Mouse (Mus musculus) cerebellum, adult 11 months (tissue): ENCODE measurements around the gene Nufip1.
A peak's percentile ranks its signal among the peaks of the same experiment; 100 is the strongest.
"Not testable (repeated sequence)": the region's sequence is repeated elsewhere in the genome, so short reads cannot be mapped to it uniquely, and the experiment has no call there.

ENCODE experiments used
- DNase-seq: peaks from one replicate; pipeline ENCODE4 v3.0.0; 2022

Nufip1 gene

DNA sequence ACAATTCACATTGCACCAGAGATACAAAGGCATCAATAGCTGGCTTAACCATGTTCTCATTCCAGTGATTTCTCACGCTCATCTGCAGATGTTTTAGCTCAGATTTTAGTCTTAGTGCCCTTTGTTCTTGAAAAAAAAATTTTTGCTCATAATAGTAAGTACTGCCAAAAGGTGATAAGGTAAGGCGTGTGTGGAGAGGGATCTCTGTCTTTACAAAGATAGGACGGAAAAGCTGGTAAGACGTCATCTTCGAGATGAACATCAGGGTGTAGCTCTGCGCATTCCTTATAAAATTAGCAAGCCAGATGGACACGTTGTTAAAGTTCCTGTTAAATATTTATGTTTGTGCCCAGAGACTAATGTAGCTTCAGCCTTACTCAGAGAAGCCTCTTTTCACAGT is 35.2 kb downstream of the Nufip1 start:
- no peak for DNase-seq

DNA sequence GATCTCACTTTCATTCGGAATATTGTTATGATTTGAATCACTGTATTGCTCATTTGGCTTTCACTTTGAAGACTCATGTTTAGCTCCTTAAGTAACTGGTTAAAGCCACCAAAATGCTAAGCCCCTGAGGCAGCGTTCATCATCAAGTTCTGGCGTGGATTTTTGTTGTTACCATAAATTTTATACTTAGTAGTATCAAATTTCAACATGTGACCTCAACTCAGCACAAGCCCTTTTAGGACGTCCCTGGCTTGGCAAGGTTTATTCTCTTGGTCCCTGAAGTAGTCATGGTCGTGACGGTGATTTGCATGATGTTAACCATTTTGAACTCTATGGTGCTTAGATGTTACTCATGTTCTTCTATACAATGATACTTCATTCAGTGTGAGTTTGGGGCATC is 36.4 kb downstream of the Nufip1 start:
- no peak for DNase-seq

DNA sequence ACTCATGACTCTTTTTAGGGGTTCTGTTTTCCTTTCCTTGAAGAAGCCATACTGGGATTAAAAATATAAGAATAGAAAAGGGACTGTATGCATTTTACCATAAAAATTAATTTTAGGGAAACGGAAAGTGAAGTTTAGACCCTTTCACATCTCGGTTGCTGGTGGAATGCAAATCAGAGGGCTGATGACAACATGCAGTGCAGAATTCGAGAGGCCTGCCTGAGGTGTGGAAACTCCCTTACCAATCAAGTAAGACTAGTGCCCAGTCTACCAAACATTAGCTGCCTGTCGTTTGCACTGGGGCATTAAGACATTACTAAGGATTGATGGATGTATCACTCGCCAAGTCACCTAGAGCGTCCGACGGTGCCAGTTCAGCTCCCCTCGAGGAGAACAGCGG is 37.6 kb downstream of the Nufip1 start:
- DNase-seq = no peak

DNA sequence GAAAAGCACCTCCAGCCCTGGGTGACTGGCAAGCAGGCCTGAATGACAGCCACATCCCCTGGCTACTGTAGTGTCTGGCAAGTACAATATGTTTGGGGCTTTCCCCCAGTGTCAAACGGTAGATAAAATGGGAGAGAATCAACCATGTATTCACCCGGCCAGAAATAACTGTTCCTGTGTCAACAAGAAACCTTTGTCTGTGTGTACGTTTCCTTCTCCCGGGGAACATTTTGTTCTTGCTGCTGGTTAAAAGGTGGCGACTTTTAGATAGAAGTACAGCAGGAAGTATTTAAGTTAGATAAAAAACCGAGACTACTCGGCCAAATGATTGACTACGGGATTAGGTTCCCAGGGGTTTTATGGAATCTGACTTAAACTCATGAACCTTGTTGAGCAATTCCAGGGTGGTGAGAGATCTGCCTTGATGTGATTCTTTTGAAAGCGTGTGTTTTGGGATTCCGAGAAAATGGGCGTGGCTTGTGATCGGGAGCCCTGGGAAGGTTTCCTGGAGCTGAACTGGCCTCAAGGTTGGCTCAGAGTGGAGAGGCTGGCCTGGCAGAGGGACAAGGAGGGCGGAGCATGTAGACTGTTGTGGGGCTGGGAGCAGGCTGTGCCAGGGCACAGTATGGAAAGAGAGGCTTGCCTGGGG is 39.0 kb downstream of the Nufip1 start:
- peak; percentile 33 for DNase-seq

DNA sequence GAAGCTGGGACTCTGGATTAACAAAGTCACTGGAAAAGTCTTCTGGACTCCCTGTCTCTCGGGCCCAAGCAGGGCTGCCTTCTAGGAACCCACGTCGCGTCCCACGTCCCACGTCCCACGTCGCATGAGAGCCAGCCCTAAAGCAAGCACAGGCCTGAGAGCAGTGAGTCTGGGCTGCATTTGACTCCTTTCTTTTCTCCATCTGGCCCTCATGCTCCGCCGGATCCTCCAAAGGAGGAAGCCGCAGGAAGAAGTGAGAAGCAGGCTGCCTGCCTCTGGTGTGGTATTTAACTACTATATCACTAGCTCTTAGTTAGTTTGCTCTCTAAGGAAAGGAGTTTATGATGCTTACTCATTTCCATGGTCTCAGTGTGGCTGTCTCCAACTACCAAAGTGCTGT is 39.8 kb downstream of the Nufip1 start:
- DNase-seq = no peak

DNA sequence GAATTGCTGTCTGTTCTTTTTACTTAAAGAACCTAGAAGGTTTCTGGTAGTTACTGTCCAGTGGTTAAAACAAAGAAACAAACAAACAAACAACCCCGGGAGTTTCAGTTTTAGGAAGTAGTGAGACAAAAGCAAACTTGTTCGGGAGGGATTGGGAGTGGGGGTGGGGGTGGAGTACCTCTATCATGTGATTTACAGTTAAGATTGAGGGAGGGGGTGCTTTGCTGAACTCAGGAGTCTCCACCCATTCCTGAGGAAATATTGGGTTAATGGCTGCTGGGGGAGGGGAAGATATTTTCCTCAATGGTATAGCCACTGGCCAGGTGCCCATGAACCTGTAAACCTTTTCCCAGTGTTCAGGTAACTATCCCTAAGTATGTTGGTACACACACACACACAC is 40.3 kb downstream of the Nufip1 start:
- no peak for DNase-seq

DNA sequence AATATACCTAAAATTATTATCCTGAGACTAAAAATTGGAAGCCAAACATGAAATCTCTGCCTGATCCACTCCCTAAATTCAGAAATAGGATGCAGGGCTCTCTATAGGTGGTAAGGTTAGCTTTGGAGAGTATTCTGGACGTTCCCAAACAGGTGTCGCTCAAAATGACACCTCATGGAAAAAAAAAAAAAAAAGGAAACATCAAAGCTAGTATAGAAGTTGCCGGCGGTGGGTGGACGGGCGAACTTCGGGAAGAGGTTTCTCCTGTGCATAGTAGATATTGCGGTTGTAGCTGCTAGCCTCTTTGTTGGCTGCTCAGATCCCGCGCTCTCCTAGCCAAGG is 41.1 kb downstream of the Nufip1 start:
- DNase-seq = no peak

DNA sequence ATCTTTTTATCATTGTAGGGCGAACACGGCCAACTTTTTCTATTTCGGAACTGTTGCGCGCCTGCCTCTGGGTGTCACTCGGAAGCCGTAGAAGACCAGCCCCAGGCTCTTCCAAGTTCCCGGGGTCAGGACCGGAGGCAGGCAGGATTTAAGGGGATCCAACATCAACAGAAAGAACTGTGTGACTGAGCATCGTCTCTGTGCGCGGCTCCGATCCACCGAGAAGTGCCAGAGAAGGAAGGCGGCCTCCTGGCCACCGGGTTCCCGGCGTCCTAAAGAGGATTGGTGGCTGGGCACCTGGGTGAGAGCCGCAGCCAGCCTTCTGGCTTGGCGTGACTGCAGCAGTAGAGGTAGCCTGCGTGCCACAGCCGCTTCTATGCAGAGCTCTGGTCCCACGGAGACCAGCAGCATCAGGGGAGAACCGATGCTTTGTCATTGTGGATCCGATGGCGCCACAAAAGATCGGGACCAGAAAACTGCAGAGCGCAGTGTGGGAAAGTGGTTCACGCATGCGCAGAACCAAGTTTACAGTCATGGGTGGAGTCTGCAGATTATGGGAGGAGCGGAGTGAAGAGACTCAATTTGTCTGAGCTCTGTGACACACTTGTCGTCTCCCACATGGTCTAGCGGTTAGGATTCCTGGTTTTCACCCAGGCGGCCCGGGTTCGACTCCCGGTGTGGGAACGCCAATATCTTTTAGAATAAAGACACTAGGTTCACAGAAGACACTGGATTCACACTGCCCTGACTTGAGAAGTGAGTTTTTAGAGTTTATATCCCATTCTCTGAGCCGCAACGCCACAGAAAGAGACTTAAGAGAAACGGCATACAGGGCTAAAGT is 41.7 kb downstream of the Nufip1 start:
- peak; percentile 95 for DNase-seq

DNA sequence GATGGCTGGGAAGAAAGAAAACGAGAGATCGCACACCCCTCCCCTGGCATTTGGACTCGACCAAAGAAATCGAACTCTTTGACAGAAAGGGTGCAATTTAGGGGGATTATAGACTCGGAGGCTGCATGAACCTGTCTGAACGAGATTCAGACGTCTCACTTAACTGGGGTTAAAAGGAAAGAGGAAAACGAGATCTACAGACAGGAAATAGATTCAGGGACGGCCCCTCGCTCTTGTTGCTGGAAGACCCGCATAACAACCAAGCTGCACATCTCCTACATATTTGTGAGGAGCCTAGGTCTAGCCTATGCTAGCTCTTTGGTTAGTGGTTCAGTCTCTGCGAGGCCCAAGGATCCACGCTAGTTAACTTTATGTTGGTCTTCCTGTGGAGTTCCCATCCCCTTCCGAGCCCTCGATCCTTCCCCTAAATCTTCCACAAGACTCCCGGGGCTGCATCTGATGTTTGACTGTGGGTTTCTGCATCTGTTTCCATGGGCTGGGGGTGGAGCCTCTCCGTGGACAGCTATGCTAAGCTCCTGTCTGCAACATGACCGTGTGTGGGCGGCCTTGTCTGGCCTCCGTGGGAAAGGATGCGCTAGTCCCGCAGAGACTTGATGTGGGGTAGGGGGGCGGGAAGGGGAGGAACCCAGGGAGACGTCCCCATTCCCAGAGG is 42.4 kb downstream of the Nufip1 start:
- no peak for DNase-seq

DNA sequence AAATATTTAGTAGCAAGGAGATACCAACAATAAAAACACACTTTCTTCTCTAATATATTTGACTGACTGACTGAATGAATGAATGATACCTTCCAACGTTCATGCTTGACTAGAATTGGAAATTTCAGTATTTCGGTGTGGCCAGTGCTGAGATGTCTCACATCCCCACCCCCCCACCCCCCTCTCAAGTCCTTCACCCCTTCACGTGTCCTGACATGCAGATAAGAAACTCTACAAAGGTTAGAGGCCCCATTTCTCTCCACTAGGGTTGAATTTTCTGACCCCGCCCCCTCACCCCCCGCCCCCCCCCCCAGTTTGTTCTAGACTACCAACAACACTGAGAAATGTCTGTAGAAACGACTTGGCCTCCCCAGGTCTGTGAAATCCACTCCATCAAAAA is 43.1 kb downstream of the Nufip1 start:
- no peak for DNase-seq

DNA sequence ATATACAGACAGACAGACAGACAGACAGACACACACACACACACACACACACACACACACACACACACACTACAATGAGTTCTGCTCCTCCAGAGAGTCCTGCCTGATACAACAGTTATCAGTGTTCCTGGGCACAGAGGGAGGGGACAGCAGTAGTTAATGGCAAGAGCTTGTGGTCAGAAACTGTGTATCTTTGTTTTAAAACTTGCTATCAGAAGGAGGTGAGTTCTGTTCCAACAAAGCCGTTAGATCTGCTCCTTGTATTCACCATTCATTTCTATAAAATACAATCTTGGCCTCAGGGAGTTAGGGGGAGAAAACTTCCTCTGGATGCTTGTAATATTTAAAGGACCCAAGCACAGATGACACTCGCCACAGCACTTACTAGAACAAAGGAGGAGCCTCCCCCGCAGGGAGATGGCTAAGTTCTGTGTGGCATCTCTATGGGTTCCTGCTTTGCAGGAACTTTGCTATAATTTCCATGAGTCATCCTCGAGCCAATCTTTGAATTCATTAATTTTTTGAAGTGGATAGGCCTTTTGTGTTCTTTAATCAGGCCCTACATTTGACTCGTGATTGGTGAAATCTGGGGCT is 47.6 kb downstream of the Nufip1 start:
- DNase-seq = no peak

DNA sequence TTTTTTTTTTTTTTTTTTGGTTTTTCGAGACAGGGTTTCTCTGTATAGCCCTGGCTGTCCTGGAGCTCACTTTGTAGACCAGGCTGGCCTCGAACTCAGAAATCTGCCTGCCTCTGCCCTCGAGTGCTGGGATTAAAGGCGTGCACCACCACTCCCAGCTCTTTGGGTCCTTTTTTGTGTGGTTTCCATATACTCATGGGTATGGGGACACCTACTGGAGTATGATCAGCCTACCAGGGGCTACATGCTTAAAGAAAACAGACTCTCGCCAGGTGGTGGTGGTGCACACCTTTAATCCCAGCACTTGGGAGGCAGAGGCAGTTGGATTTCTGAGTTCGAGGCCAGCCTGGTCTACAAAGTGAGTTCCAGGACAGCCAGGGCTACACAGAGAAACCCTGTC is 49.9 kb downstream of the Nufip1 start:
- DNase-seq = not testable (repeated sequence)

DNA sequence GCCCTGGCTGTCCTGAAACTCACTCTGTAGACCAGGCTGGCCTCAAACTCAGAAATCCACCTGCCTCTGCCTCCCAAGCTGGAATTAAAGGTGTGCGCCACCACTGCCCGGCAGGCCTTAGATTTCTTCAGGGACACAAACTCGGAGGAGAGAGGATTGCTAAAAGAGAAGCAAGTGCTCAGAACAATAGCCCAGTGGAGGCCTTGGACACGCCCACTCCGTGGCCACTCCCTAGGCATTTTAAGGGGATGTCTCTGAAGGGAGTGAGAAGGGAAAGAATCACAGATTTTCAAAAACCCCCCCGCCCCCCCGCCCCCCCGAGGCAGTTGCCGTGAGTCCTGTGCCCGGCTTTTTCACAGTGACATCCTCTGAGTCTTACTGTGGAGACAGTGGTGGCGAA is 53.5 kb downstream of the Nufip1 start:
- DNase-seq = no peak

DNA sequence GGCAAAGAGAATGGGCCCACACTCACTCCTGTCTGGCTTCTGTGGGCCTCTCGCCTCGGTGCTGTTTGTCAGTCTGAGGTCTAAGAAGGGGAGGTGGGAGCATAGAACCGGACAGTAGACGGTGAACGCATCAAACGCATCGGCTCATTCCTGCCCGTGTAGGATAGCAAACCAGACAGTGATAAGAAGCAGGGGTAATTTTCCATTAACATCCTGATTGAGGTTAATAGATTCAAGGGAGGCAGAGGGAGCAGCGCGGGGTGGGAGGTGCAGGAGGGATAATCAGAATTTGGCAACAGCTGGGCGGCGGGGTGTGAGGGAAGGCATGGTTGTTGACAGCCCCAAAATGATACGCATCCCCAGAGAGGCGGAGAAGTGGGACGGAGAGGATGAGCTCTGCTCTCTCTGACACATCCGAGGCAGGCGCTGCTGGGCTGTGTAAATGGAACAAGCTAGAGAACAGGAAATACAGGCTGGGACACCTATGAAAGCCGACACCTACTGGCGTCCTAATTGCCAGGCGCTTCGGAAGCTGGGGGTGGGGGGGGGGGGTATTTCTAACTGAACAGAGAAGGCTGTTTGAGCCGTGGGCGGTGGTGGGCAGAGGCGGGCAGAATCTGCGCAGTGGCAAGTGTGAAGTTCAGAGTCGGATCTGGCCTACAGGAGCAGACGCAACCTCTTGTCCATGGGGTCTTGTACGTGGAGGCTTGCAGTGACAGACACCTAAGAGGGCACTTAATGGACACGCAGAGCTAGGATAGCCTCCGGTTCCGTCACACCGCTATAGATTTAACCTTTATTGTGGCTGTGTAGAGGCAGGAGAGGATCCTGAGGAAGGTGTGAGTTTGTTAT is 54.4 kb downstream of the Nufip1 start:
- no peak for DNase-seq

DNA sequence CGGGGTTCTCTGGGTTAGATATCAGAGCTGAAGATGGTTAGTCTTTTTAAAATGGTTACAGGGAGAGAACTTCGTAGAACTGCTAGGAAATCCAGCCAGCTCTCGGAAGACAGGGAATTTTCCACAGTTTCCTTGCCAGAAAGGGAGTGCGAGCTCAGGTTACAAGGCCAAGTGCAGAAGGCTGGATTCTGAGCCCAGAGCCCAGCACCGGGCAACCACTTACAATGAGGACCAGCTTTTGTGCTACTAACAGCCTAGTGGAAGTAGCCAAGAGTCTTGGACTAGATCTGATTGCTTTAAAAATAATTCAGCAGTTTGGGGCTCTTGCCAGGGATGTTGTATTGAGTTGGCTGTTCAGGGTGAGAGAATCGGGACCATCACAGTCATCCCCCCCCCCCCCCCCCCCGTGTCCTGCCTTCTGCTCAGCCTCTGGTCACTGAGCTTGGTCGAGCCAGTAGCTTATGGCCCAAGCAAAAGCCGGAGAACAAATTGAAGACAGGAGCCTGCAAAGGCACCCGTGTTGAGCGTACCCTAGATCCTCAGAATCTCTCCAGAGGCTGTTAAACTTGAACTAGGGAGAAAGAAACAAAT is 59.3 kb downstream of the Nufip1 start:
- DNase-seq = no peak

DNA sequence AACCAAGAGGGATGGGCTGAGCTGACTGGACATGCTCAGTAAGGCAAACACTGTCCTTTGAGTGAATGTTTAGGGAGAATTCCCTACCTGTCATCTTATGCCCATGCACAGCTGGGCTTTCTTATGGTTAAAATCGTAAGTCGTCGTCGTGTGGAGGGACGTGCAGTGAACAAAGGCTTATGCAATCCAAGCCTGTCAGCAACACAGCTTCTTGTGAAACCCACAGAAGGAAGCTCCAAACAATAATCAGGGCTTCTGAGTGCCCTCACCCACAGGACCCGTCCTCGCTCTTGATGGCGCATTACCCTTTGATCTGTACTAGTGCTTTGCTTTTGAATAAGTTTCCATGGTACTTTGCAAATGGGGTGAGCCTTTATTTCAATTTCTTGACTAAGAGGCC is 60.6 kb downstream of the Nufip1 start:
- DNase-seq = no peak

DNA sequence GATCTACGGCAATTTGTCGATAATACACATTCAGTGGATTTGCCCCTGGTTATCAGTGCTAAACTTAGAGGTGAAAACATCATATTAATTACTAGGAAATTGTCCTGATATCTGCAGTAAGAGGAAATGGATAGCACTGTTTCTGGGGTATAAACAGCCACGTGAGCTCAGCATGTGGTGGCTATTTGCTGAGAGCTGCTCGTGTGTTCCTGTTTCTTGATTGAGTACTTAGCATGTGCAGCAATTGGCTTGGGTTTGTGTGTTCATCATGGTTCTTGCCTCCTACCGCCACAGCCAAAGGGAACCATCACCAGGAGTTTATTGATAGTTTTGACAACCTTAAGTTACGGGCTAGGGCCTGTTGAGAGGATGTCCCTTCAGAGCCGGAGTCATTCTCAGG is 63.6 kb downstream of the Nufip1 start:
- no peak for DNase-seq

DNA sequence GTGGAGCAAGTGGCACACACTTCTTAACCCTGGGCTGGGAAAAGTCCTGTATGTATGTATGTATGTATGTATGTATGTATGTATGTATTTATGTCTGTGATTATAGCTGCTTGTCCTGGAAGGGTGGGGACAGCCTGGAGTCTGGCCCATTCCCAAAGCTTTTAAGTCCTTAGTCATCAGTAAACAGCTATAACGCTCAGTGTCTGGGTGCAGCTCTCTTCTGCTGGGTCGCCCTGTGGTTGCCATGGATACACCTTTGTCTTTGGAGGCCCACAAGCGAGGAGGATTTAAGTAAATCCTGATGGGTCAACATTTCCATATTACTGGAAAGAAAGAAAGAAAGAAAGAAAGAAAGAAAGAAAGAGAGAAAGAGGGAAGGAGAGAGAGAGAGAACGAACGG is 65.1 kb downstream of the Nufip1 start:
- DNase-seq = no peak

DNA sequence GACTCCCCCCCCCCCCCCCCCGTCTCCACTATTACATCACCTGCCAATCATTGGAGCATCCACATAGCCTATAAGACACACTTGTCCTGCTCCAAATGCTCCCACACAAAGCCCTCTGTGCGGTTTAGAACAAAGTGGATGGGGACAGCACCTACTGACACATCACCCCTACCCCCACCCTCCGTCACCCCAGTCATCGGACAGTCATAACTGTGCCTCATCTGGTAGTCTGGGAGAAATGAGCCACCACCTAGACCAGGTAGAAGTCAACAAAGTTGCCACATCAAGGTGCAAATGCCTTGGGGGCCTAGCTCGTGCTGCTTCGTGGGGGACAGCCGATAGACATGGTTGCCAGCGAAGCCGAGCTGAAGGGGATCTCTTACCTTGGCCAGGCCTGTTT is 66.5 kb downstream of the Nufip1 start:
- no peak for DNase-seq

DNA sequence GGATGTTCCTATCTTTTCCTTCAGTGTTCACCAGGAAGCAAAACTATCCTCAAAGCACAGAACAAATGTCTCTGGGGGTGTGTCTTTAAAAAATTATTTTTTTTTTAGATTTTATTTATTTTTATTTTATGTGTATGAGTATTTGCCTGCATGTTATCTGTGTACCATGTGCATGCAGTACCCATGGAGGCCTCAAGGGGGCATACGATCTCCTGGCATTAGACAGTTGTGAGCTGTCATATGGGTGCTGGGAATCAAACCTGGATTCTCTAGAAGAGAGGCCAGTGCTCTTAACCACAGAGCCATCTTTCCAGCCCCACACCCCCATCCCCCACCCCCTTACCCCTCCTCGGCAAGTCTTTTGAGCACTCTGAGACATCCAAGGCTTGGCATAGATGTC is 67.8 kb downstream of the Nufip1 start:
- no peak for DNase-seq

DNA sequence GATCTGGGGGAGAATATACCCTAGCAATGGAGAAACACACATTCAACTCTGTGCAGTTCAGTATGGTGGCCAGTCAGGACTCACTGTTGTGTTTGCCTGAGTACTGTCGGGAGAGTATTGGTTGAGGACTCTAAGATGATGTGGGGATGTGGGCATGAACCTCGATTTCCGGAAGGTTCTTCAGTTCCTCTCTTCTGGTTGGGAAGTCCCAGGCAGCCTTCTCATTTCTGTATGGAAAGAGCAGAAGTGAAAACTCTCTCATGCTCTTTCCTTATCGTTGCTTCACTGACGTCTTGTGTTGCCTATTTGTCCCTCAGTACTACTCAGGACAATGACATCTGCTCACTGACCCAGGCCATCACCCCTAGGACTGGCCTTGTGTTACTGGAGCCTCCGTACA is 68.7 kb downstream of the Nufip1 start:
- no peak for DNase-seq

DNA sequence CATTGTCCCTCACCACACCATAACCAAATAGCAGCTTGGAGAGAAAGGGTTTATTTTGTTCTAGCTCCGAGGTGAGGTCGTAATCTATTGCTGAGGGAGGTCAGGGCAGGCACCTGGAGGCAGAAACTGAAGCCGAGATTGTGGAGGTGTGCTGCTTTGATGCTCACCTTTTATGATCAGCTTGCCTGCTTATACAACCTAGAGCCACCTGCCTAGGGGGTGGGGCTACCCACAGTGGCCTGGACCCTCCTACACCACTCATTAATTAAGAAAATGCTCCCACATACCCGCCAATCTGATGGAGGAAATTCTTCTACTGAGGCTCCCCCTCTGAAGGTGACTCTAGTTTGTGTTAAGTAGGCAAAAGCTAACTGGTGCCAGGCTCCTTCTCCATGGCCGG is 74.7 kb downstream of the Nufip1 start:
- DNase-seq = no peak

DNA sequence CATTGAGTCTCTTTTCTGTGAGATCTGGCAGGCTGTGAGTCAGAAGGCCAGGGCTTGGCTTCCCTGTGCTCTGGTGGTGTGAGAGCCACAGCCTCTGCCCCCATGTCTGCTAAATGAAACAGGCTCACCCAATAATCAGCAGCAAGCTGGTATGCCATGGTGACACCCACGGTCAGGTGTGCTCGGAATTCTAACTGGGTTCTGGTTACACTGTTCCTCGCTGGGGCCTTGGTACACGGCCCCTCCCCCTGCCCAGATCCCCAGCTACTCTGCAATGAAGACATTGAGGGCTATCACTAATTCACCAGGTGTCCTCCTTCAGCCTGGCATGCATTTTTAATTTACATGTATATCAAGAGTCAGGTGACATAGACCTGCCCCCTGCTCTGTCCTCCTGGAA is 75.6 kb downstream of the Nufip1 start:
- DNase-seq = no peak
